Mouse (Mus musculus): ENCODE measurements around the gene Il6ra.

The Il6ra gene

GRCm38 (mm10) chr3:89912543-89913391 lies at the start of gene Il6ra:
Gene Il6ra (minus strand): TSS chr3:89913196.
- peak; percentile 46 for DNase-seq

- peak; percentile 46 for DNase-seq
Observed at GRCm38 (mm10) chr3:89962059-89962750, 49.2 kb upstream of the Il6ra start.

- peak; percentile 38 for DNase-seq
Observed at GRCm38 (mm10) chr3:89961436-89961835, 48.4 kb upstream of the Il6ra start.

- DNase-seq: peak; percentile 95
Observed at GRCm38 (mm10) chr3:89960469-89960868, 47.5 kb upstream of the Il6ra start.

- DNase-seq: peak; percentile 72
Observed at GRCm38 (mm10) chr3:89959435-89959834, 46.4 kb upstream of the Il6ra start.

GRCm38 (mm10) chr3:89957880-89958279 lies 44.9 kb upstream of the Il6ra start:
- no peak for DNase-seq

- DNase-seq: no peak
Observed at GRCm38 (mm10) chr3:89956177-89956971, 43.4 kb upstream of the Il6ra start.

GRCm38 (mm10) chr3:89953420-89953819 lies 40.4 kb upstream of the Il6ra start:
- peak; percentile 53 for DNase-seq

GRCm38 (mm10) chr3:89948655-89949054 lies 35.7 kb upstream of the Il6ra start:
- peak; percentile 50 for DNase-seq

- no peak for DNase-seq
Observed at GRCm38 (mm10) chr3:89948021-89948420, 35.0 kb upstream of the Il6ra start.

- no peak for DNase-seq
Observed at GRCm38 (mm10) chr3:89945026-89945425, 32.0 kb upstream of the Il6ra start.

GRCm38 (mm10) chr3:89942894-89943293 lies 29.9 kb upstream of the Il6ra start:
- no peak for DNase-seq

GRCm38 (mm10) chr3:89936495-89936894 lies 23.5 kb upstream of the Il6ra start:
- no peak for DNase-seq

GRCm38 (mm10) chr3:89932925-89933324 lies 19.9 kb upstream of the Il6ra start:
- DNase-seq: no peak

GRCm38 (mm10) chr3:89928956-89929355 lies 16.0 kb upstream of the Il6ra start:
- no peak for DNase-seq

- DNase-seq: no peak
Observed at GRCm38 (mm10) chr3:89926440-89926839, 13.4 kb upstream of the Il6ra start.

- no peak for DNase-seq
Observed at GRCm38 (mm10) chr3:89920711-89921110, 7.7 kb upstream of the Il6ra start.

- DNase-seq: no peak
Observed at GRCm38 (mm10) chr3:89917408-89917807, 4.4 kb upstream of the Il6ra start.

- DNase-seq: no peak
Observed at GRCm38 (mm10) chr3:89916622-89917021, 3.6 kb upstream of the Il6ra start.

GRCm38 (mm10) chr3:89914700-89915099 lies 1.7 kb upstream of the Il6ra start:
- no peak for DNase-seq

- DNase-seq: no peak
Observed at GRCm38 (mm10) chr3:89912108-89912542, 871 bp downstream of the Il6ra start.

- no peak for DNase-seq
Observed at GRCm38 (mm10) chr3:89911207-89911606, 1.8 kb downstream of the Il6ra start.

Data from cerebellum, adult 11-12 months (tissue).